8 mouse cellular contexts compared by ENCODE assay signal in genomic region chr2:79255192-79256000, GRCm38 (mm10). TPM values are rescaled to one million over a fixed set of nuclear protein-coding genes. Genes with fewer than 3 reads are reported as not detected.
DNase-seq lines count a peak whose midpoint lies in the region; ATAC-seq and TF ChIP-seq lines count a peak whose summit lies in the region.

TSS of gene Itga4 (plus strand) at chr2:79255426.

- peak; percentile 49 for ATAC-seq in granulocyte monocyte progenitor cell, adult 5-6 weeks (replicated peaks; ENCODE audit: poor library complexity, severe bottlenecking)
- ATAC-seq in intestine, postnatal 0 days = peak; percentile 54

- H3K36me3 ChIP-seq in embryonic facial prominence, embryonic 10.5 days (replicated peaks) = no peaks in the 10 kb centered on the region
- no peaks in the 10 kb centered on the region for H3K36me3 ChIP-seq in intestine, postnatal 0 days (ENCODE audit: control insufficient read depth, insufficient read depth)
- no peaks in the 10 kb centered on the region for H3K36me3 ChIP-seq in midbrain, embryonic 10.5 days

- peaks cover 34% of the 10 kb centered on the region for H3K4me1 ChIP-seq in embryonic facial prominence, embryonic 10.5 days
- H3K4me1 ChIP-seq in intestine, postnatal 0 days (replicated peaks; ENCODE audit: control insufficient read depth, insufficient read depth, low read length) = no peaks in the 10 kb centered on the region
- H3K4me1 ChIP-seq in midbrain, embryonic 10.5 days = peaks cover 15% of the 10 kb centered on the region

- peak within 1 kb of the TSS; percentile 83 for H3K27ac ChIP-seq in embryonic facial prominence, embryonic 10.5 days (replicated peaks)
- peak within 1 kb of the TSS; percentile 21; the same call in 1 of the 2 replicates for H3K27ac ChIP-seq in intestine, postnatal 0 days (ENCODE audit: low read depth, low read length)
- peak within 1 kb of the TSS; percentile 81 for H3K27ac ChIP-seq in midbrain, embryonic 10.5 days (replicated peaks)

- peaks cover 32% of the 10 kb centered on the region for H3K27me3 ChIP-seq in embryonic facial prominence, embryonic 10.5 days (replicated peaks; ENCODE audit: low read depth, poor library complexity, severe bottlenecking)
- no peaks in the 10 kb centered on the region for H3K27me3 ChIP-seq in intestine, postnatal 0 days (replicated peaks; ENCODE audit: control insufficient read depth, insufficient read depth, low read length)
- H3K27me3 ChIP-seq in midbrain, embryonic 10.5 days (ENCODE audit: low read depth, poor library complexity, severe bottlenecking) = peaks cover 24% of the 10 kb centered on the region

- peak within 1 kb of the TSS; percentile 66 for H3K4me3 ChIP-seq in embryonic facial prominence, embryonic 10.5 days
- peak within 1 kb of the TSS; percentile 36 for H3K4me3 ChIP-seq in intestine, postnatal 0 days (ENCODE audit: low read depth, low read length)
- peak within 1 kb of the TSS; percentile 68 for H3K4me3 ChIP-seq in midbrain, embryonic 10.5 days

- no peaks in the 10 kb centered on the region for H3K9me3 ChIP-seq in embryonic facial prominence, embryonic 10.5 days
- H3K9me3 ChIP-seq in intestine, postnatal 0 days (ENCODE audit: control insufficient read depth) = no peaks in the 10 kb centered on the region
- no peaks in the 10 kb centered on the region for H3K9me3 ChIP-seq in midbrain, embryonic 10.5 days (replicated peaks)

- intact Hi-C loops in left cerebral cortex, postnatal 4 days (cut with DNase I) = no loop called here

- WGBS in embryonic facial prominence, embryonic 10.5 days = under 1% methylated on average over 41 of the region's 41 CpGs
- 1% methylated on average over 41 of the region's 41 CpGs for WGBS in intestine, postnatal 0 days
- WGBS in midbrain, embryonic 10.5 days = under 1% methylated on average over 41 of the region's 41 CpGs

- TF ChIP-seq CTCF in intestine, postnatal 0 days (IDR thresholded peaks at IDR 0.05; ENCODE audit: low read depth) = peak; percentile 63

- DNase-seq in adrenal gland, postnatal 36 days = peak; percentile 44 to 73
- peak; percentile 84 for DNase-seq in embryonic facial prominence, embryonic 10.5 days (ENCODE audit: low spot score)
- peak; percentile 83 for DNase-seq in left cerebral cortex, postnatal 4 days
- peak; percentile 83 for DNase-seq in midbrain, embryonic 10.5 days (ENCODE audit: low spot score)
- peak; percentile 54 to 71 for DNase-seq in right cerebral cortex, postnatal 36 days (ENCODE audit: low spot score in 2 of 2)
- no peak for DNase-seq in adipocyte (ENCODE audit: low spot score)

- H3K9ac ChIP-seq in intestine, postnatal 0 days (ENCODE audit: low read depth, low read length) = 0 out of 2 replicates have a peak within 1 kb of the TSS, but pooled peaks have one; percentile 17

- H3K4me2 ChIP-seq in intestine, postnatal 0 days (replicated peaks; ENCODE audit: low read depth) = peak within 1 kb of the TSS; percentile 62

RNA-seq across cellular contexts. Expression of gene Itga4, which starts in this region (rescaled TPM):
- total RNA-seq in adrenal gland, postnatal 36 days (2021) = 1 to 10 TPM; 1.1 to 2.3 TPM
- 6.0 and 6.1 TPM in 2 replicates for polyA plus RNA-seq in embryonic facial prominence, embryonic 10.5 days (2016; fragmentation: Nextera tagmentation; extraction: Ambion mirVana)
- total RNA-seq in granulocyte monocyte progenitor cell, adult 5-6 weeks (2014; fragmentation: Nextera tagmentation) = 72.8 and 84.9 TPM in 2 replicates
- 80.1 and 85.1 TPM in 2 replicates for total RNA-seq in granulocyte monocyte progenitor cell, adult 5-6 weeks (2017)
- polyA plus RNA-seq in intestine, postnatal 0 days (2015; fragmentation: Nextera tagmentation; extraction: Ambion mirVana) = 1.7 and 1.8 TPM in 2 replicates
- 10 to 100 TPM in 1 of 2 experiments, 1 to 10 TPM in 1; 9.0 to 10.6 TPM for total RNA-seq in left cerebral cortex, postnatal 4 days (2021)
- 7.9 and 10.4 TPM in 2 replicates for polyA plus RNA-seq in midbrain, embryonic 10.5 days (2016; fragmentation: Nextera tagmentation; extraction: Ambion mirVana)

Comparison
In these comparisons a context has a peak if more than half of its experiments do, and no peak if none do; other contexts are left out.
1. RNA of gene Itga4 (total RNA-seq): 72.8 to 85.1 TPM in granulocyte monocyte progenitor cell, adult 5-6 weeks; 9.0 to 10.6 TPM in left cerebral cortex, postnatal 4 days and 1.1 to 2.3 TPM in adrenal gland, postnatal 36 days; every median in the first group is over 4 times any median in the second.
2. H3K27ac ChIP-seq: peak in every context shown above with its lines; median percentile 83 in embryonic facial prominence, embryonic 10.5 days; 81 in midbrain, embryonic 10.5 days; 21 in intestine, postnatal 0 days.
3. Peak in every context shown above with its lines, with median percentiles within 50 percentile points of each other: H3K4me3 ChIP-seq.